Mouse (Mus musculus): ENCODE measurements at regions not wholly inside any gene's neighbourhood (a gene's known extent, or its start where the extent isn't known, plus 50 kb on each side); places are given as distances from the start of the nearest gene placed in this dataset.
"Not testable (repeated sequence)": the region's sequence is repeated elsewhere in the genome, so short reads cannot be mapped to it uniquely, and the experiment has no call there.

GRCm38 (mm10) chr6:70517932-70518331, 274.1 kb downstream of the Rpia start:
- intact Hi-C loops (cut with DNase I): no loop called here

GRCm38 (mm10) chr6:70468623-70469479, 323.2 kb downstream of the Rpia start:
- DNase-seq: no peak
- intact Hi-C loops (cut with DNase I): no loop called here

More at GRCm38 (mm10) chr6:70517932-70518331, 274.1 kb downstream of the Rpia start:
- DNase-seq: no peak

- no peak for DNase-seq
- intact Hi-C loops (cut with DNase I): no loop called here
Observed at GRCm38 (mm10) chr6:70457279-70457678, 334.8 kb downstream of the Rpia start.

- intact Hi-C loops (cut with DNase I); DNase-seq: not testable (repeated sequence)
Observed at GRCm38 (mm10) chr6:70434739-70435138, 357.3 kb downstream of the Rpia start.

- DNase-seq; intact Hi-C loops (cut with DNase I): not testable (repeated sequence)
Observed at GRCm38 (mm10) chr6:70406290-70406689, 385.7 kb downstream of the Rpia start.

- DNase-seq; intact Hi-C loops (cut with DNase I): not testable (repeated sequence)
Observed at GRCm38 (mm10) chr6:70389850-70390249, 402.2 kb downstream of the Rpia start.

GRCm38 (mm10) chr6:70386396-70386795, 405.6 kb downstream of the Rpia start:
- intact Hi-C loops (cut with DNase I); DNase-seq: not testable (repeated sequence)

- intact Hi-C loops (cut with DNase I); DNase-seq: not testable (repeated sequence)
Observed at GRCm38 (mm10) chr6:70379339-70379738, 412.7 kb downstream of the Rpia start.

GRCm38 (mm10) chr6:70371821-70372220, 420.2 kb downstream of the Rpia start:
- intact Hi-C loops (cut with DNase I); DNase-seq: not testable (repeated sequence)

- intact Hi-C loops (cut with DNase I): no loop called here
- DNase-seq: no peak
Observed at GRCm38 (mm10) chr6:70356303-70356702, 435.7 kb downstream of the Rpia start.

GRCm38 (mm10) chr6:70342147-70342546, 449.9 kb downstream of the Rpia start:
- intact Hi-C loops (cut with DNase I): no loop called here
- no peak for DNase-seq

- DNase-seq; intact Hi-C loops (cut with DNase I): not testable (repeated sequence)
Observed at GRCm38 (mm10) chr6:70340691-70341090, 451.3 kb downstream of the Rpia start.

GRCm38 (mm10) chr6:70315318-70315717, 476.7 kb downstream of the Rpia start:
- DNase-seq: no peak
- intact Hi-C loops (cut with DNase I): no loop called here

GRCm38 (mm10) chr6:70314667-70315066, 477.4 kb downstream of the Rpia start:
- intact Hi-C loops (cut with DNase I); DNase-seq: not testable (repeated sequence)

- intact Hi-C loops (cut with DNase I): loop anchor here (2.0 to 5.0 kb wide), 2 partner anchors 184 to 222 kb away; no protein-coding TSS in a partner anchor
- DNase-seq: not testable (repeated sequence)
Observed at GRCm38 (mm10) chr6:70301100-70301499, 490.9 kb downstream of the Rpia start.

GRCm38 (mm10) chr6:70260227-70260626, 531.8 kb downstream of the Rpia start:
- intact Hi-C loops (cut with DNase I): loop anchor here (10.0 kb wide), 1 partner anchor 155 kb away; no protein-coding TSS in a partner anchor
- not testable (repeated sequence) for DNase-seq

GRCm38 (mm10) chr6:70240167-70240566, 551.9 kb downstream of the Rpia start:
- intact Hi-C loops (cut with DNase I): not testable (repeated sequence)

GRCm38 (mm10) chr6:70227166-70227565, 564.9 kb downstream of the Rpia start:
- intact Hi-C loops (cut with DNase I): no loop called here

More at GRCm38 (mm10) chr6:70240167-70240566, 551.9 kb downstream of the Rpia start:
- not testable (repeated sequence) for DNase-seq

GRCm38 (mm10) chr6:70216632-70217031, 575.4 kb downstream of the Rpia start:
- intact Hi-C loops (cut with DNase I); DNase-seq: not testable (repeated sequence)

More at GRCm38 (mm10) chr6:70227166-70227565, 564.9 kb downstream of the Rpia start:
- no peak for DNase-seq

- intact Hi-C loops (cut with DNase I): not testable (repeated sequence)
Observed at GRCm38 (mm10) chr6:70215781-70216180, 576.3 kb downstream of the Rpia start.

More at GRCm38 (mm10) chr6:70215781-70216180, 576.3 kb downstream of the Rpia start:
- DNase-seq: not testable (repeated sequence)

Measured in gastrocnemius, postnatal 36 days (tissue).